Mouse (Mus musculus) induced T-regulatory cell, adult 2 months (primary cell): ENCODE data around the gene Ociad2.
"Not testable (repeated sequence)": the region's sequence is repeated elsewhere in the genome, so short reads cannot be mapped to it uniquely, and the experiment has no call there.

ENCODE experiments used
- DNase-seq: peaks from one replicate; pipeline ENCODE4 v3.0.0-alpha.2; 2012; ENCODE audit warnings: low read depth

Gene Ociad2

GRCm38 (mm10) chr5:73353519-73353918 is 12.7 kb upstream of the Ociad2 start:
- DNase-seq, result no peak

GRCm38 (mm10) chr5:73351796-73352195 is 11.0 kb upstream of the Ociad2 start:
- DNase-seq, result no peak

- no peak for DNase-seq
Measured at GRCm38 (mm10) chr5:73349514-73349913, 8.7 kb upstream of the Ociad2 start.

GRCm38 (mm10) chr5:73345254-73345653 is 4.4 kb upstream of the Ociad2 start:
- DNase-seq, result no peak

- peak; percentile 21 for DNase-seq
Measured at GRCm38 (mm10) chr5:73344310-73344709, 3.5 kb upstream of the Ociad2 start.

- no peak for DNase-seq
Measured at GRCm38 (mm10) chr5:73342701-73343355, 2.0 kb upstream of the Ociad2 start.

DNA sequence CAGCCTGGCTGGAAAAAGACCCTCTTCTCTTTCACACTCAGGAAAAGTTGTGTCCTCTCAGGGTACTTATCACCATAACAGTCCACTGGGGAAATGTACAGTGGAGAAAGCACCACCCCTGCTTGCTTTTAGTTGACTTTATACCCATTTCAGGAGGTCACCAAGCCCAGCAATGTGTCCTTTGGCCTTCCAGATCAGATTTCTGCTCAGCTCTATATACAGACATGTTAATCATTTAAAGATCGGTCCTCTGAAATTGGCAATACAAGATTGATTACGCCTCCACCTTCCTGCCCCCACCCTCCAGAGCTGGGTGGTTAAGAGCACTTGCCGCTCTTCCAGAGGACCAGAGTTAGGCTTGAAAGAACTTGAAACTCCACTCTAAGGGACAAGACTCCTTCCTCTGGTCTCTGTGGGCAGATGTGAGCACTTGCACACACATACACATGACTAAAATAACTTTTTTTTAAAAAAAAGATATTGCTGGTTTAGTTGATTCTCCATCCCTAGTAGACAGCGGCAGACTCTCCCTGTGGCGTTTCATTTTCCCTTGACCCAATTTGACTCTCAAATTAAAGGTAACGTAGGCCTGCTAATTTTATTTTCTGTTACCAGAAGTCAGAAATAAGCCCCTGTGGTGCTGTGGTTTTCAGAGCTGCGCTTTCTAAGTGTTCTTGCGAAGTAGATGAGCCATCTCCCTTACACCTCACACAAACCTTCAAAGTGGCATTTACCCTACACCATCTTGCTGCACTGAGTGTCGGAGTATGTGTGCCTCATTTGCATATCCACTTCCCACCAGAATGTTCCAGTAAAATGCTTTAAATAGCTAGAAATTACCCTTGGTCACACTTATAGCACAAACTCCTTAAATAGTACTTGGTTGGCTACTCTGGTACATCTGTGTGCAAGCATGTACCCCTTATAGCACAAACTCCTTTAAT is 777 bp downstream of the Ociad2 start:
- no peak for DNase-seq

GRCm38 (mm10) chr5:73338832-73339163 is 2.0 kb downstream of the Ociad2 start:
- no peak for DNase-seq

DNA sequence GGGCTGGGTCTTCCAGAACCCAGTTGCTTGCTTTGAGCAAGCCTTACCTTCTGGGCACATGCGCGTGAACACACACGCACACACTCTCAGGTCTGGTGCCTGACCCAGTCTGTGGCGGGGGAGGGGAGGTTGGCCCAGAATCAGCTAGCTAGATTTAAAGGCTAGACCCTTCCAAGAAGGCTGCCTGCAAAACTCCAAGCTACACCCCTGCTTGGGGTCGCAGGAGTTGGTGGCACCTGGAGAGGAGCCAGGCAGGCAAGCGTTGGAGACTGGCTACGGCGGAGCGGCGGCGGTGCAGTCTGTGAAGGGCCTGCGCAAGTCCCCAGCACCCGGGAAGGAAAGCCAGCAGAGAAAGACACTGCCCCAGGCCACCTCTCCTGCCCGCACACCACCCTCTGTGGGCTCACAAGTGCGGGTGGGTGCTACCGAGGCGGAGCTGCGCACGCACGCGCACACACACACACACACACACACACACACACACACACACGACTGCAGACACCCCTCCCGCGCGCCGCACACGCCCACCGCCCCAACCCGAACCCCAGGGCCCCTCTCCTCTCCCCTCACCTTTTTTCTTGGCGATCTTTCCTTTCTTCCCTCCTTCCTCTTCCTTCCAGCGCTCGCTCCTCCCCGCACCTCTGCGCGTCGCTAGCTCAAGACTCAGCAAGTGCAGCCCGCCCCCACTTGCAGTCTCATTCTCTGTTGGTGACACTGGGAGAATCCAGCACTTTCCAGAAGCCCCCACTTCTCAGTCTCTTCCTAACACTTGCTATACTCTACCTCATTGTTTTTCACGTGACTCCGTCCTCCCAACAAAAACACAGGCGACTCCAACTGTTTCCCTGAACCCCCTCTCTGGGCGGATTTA is 2.6 kb downstream of the Ociad2 start:
- peak; percentile 27 for DNase-seq

DNA sequence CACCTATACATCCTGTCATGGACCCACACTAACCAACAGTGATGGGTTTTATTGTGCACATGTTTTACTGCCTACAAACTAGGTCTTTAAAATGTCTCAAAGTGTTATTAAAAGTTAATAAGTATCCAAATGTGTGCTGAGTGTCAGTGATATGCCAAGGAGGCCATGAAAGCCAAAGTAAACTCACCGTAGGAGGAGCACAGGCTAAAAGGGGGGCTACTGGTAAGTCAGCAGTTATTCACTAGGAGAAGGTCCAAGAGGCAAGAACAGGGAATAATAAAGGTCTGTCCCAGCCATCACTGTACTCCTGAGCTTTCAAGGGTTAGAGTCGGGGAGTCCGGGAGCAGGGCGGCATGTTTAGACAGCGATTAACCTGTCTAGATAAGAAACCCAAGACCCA is 4.4 kb downstream of the Ociad2 start:
- DNase-seq, result no peak

DNA sequence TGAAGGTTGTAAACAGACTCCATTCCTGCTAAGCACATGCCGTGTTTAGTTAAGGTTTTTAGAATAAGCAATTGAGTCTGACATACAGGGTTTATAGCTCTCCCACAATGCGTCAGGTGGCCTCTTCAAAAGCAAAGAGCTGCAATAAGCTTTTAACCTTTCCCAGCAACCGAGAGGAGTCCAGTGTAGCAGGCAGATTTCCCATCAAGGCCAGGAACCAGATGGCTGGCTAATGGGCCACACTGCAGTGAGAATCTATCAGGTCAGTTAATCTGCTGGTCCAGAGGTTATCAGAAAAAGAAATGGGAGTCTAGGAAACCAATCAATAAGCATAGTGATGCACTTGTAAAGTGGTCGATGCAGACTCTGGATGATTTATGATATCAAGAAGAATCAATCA is 9.8 kb downstream of the Ociad2 start:
- DNase-seq, result no peak

GRCm38 (mm10) chr5:73324526-73325170 is 16.2 kb downstream of the Ociad2 start:
- DNase-seq, result no peak

- no peak for DNase-seq
Measured at GRCm38 (mm10) chr5:73323602-73324001, 17.2 kb downstream of the Ociad2 start.

DNA sequence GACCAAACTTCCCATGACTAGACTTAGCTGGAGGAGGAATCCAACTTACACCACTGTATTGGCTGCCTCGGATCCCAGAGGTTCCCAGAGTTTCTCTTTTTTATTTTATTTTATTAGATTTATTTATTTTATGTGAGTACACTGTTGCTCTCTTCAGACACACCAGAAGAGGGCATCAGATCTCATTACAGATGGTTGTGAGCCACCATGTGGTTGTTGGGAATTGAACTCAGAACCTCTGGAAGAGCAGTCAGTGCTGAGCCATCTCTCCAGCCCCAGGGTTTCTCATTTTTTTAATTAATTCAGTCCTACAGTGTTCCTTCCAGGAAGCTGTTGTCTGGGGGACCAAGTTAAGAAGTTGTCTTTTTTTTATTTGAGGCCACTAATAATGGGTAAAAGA is 18.1 kb downstream of the Ociad2 start:
- DNase-seq, result not testable (repeated sequence)

DNA sequence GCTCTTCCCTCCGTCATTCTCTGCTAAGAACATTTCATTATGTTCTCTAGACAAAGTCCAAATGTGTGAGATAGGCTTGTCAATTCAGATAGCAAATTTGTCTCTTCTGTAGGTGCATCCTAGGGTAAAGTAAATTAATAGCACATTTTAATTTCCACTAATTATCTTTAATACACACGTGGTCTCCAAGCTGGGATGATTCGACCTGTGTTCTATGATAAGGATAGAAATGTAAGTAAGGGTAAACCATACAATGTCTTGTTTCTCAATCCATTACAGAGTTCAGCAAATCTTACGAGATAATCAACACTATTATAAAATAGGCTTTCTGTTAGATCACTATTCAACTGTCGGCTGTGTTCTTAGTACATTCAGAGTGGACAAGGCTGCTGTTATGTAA is 21.5 kb downstream of the Ociad2 start:
- no peak for DNase-seq

- no peak for DNase-seq
Measured at GRCm38 (mm10) chr5:73314654-73315053, 26.2 kb downstream of the Ociad2 start.

DNA sequence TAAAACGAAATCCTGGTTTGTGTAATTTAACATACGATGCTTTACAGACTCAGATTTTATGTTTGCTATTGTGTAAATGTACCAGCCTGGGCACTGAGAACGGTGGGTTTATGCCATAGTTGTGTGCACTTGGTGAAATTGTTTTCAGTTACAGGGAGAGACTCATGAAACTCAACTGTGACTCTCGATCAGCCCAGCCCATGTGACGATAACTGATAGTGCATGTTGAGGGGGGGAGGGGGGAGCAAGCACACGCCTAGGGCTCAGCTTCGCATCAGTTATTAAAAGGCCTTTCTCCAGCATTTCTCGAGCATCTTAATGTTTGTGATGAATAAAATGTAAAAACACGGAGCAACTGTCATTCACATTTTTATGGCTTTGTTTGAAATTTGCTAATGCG is 27.2 kb downstream of the Ociad2 start:
- DNase-seq, result no peak

DNA sequence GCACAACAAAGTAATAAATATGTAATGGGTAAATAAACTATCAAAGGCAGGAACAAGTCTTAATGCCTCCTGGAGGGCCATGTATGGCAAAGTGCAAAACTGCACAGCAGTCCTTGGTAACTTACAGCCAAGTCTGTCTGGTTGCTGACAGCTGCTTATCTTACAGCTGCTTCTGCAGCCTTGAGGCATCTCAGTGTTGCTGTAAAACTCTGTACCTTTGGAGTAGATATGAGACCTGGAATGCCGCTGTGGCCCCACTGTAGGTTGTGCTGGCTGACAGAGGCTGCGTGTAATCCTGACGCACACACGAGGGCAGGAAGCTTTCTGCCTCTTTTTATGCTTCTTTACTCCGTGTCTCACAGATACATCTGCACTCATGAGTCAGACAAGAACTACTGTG is 29.4 kb downstream of the Ociad2 start:
- DNase-seq, result no peak

DNA sequence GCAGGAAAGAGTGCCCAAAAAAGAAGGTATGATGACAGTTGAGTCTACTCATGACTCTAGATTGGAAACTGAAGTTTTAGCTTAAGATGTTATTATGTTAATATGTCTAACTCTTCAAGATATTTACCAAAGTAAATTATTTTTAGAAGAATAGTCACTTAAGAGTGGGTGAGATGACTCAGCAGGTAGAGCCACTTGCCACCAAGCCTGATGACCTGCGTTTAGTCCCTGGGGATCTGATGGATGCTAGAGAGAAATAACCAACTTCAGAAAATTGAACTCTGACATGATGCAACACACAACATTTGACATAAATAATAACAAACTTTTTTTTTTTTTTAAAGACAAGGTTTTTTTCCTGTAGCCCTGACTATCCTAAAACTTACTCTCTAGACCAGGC is 30.4 kb downstream of the Ociad2 start:
- no peak for DNase-seq

- DNase-seq, result no peak
Measured at GRCm38 (mm10) chr5:73309496-73309895, 31.3 kb downstream of the Ociad2 start.

DNA sequence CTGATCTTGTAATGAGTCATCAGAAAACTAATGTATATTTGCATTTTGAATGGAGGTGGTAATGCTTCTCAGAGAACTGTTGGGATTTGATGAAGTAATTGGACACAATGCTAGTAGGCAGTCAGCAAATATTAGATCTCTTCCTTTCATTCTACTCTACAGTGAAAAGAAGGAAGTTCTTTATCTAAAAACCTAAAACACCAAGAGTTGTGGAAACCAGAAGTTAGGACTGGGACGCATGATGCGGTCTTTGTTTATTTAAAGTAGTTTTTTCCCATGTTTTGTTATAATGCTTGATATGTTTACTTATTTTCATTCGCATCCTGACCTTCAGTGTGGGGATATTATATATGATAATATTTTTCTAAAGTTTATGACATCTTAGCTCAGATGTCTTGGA is 33.5 kb downstream of the Ociad2 start:
- DNase-seq, result no peak

DNA sequence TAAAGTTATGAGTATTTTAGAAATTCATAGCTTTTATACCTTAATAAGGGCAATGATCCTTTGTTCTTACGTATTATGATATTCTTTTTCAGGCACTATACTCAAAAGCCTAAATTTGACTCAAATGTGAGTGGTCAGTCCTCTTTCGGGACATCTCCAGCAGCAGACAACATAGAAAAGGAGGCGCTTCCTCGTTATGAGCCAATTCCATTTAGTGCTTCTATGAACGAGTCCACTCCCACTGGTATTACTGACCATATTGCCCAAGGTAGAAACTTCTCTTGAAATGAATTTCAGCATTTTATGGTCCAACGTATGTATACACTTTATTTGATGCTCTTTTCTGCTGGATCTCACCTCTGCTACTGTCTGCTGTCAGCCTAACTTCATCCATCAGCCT is 34.3 kb downstream of the Ociad2 start:
- DNase-seq, result no peak
